Mouse (Mus musculus) neural tube, embryonic 14.5 days (tissue): ENCODE measurements around the gene Map3k14. TPM values are rescaled to one million over a fixed set of nuclear protein-coding genes. Genes with fewer than 3 reads are reported as not detected.

Experiments
- ATAC-seq: fragments of 200-750 bp; cut with Nextera tagmentation; 2 replicates; pipeline ENCODE4 v1.8.0; 2017; ENCODE audit warnings: low read depth, mild to moderate bottlenecking, moderate TSS enrichment, moderate library complexity
- H3K27ac ChIP-seq: fragments of 300-500 bp; sonication (generic); 2 replicates; pipeline ENCODE4 v1.5.1; 2014; ENCODE audit warnings: low read depth, mild to moderate bottlenecking, control low read depth, low read length, moderate library complexity, mixed read lengths
- H3K27me3 ChIP-seq: fragments of 300-500 bp; sonication (generic); 2 replicates; pipeline ENCODE4 v1.6.1; 2014; ENCODE audit warnings: low read length; ENCODE audit not compliant: control insufficient read depth, insufficient read depth
- H3K36me3 ChIP-seq: fragments of 300-500 bp; sonication (generic); 2 replicates; pipeline ENCODE4 v1.6.1; 2014; ENCODE audit warnings: low read length, mixed read lengths; ENCODE audit not compliant: control insufficient read depth, insufficient read depth
- H3K4me1 ChIP-seq: fragments of 300-500 bp; sonication (generic); 2 replicates; pipeline ENCODE4 v1.6.1; 2014; ENCODE audit warnings: low read length; ENCODE audit not compliant: control insufficient read depth, insufficient read depth
- H3K4me2 ChIP-seq: fragments of 300-500 bp; sonication (generic); 2 replicates; pipeline ENCODE4 v1.6.1; 2014; ENCODE audit warnings: mild to moderate bottlenecking, low read depth, low read length, control low read depth
- H3K4me3 ChIP-seq: fragments of 300-500 bp; sonication (generic); 2 replicates; pipeline ENCODE4 v1.5.1; 2014; ENCODE audit warnings: low read depth, low read length, control low read depth, mixed read lengths
- H3K9ac ChIP-seq: fragments of 300-500 bp; sonication (generic); replicated peaks from 2 replicates; pipeline ENCODE4 v1.6.1; 2014; ENCODE audit warnings: low read depth, mild to moderate bottlenecking, control low read depth, low read length, mixed read lengths
- H3K9me3 ChIP-seq: fragments of 300-500 bp; sonication (generic); 2 replicates; pipeline ENCODE4 v1.6.1; 2016; ENCODE audit warnings: low read length; ENCODE audit not compliant: control insufficient read depth
- WGBS: fragments of 180-500 bp; shearing (Covaris S2); extraction: QIAGEN DNeasy Blood & Tissue Kit; methylation state at CpG from one replicate; pipeline ENCODE4 v1.1.7; 2014; 5-methylcytosine and 5-hydroxymethylcytosine counted together
- polyA plus RNA-seq: library from polyadenylated mRNA; unstranded; fragments of >200 nt; fragmentation: Nextera tagmentation; extraction: Ambion mirVana; gene quantifications from 2 replicates; pipeline ENCODE4 v1.2.1, GENCODE M21; 2014

Gene Map3k14
- polyA plus RNA-seq, 1 experiment from 2014 or later: 3.0 TPM

GRCm38 (mm10) chr11:103257938-103258481 is 9.3 kb downstream of the Map3k14 start:
- H3K4me2 ChIP-seq: no peak overlapping the region
- no peak overlapping the region for H3K4me3 ChIP-seq
- no peaks in the 10 kb centered on the region for H3K27me3 ChIP-seq
- H3K36me3 ChIP-seq: no peaks in the 10 kb centered on the region
- H3K27ac ChIP-seq: no peak overlapping the region
- H3K9ac ChIP-seq: no peak overlapping the region
- 90% methylated on average over 4 of the region's 4 CpGs for WGBS
- ATAC-seq: no peak
- no peaks in the 10 kb centered on the region for H3K9me3 ChIP-seq
- peaks cover 6% of the 10 kb centered on the region for H3K4me1 ChIP-seq

- no peak overlapping the region for H3K4me2 ChIP-seq
- WGBS: 77% methylated on average over 5 of the region's 5 CpGs
- H3K36me3 ChIP-seq: no peaks in the 10 kb centered on the region
- H3K9me3 ChIP-seq: no peaks in the 10 kb centered on the region
- no peak for ATAC-seq
- H3K9ac ChIP-seq: no peak overlapping the region
- H3K27me3 ChIP-seq: no peaks in the 10 kb centered on the region
- no peaks in the 10 kb centered on the region for H3K4me1 ChIP-seq
- H3K4me3 ChIP-seq: no peak overlapping the region
- H3K27ac ChIP-seq: no peak overlapping the region
Observed at GRCm38 (mm10) chr11:103253605-103254004, 13.7 kb downstream of the Map3k14 start.

- Histone ChIP-seq H3K27ac (no peak overlapping the region), H3K27me3 (no peaks in the 10 kb centered on the region), H3K4me1 (no peaks in the 10 kb centered on the region), H3K4me2 (no peak overlapping the region), H3K9me3 (no peaks in the 10 kb centered on the region), H3K36me3 (no peaks in the 10 kb centered on the region), H3K9ac (no peak overlapping the region), H3K4me3 (no peak overlapping the region)
- 94% methylated on average over 5 of the region's 5 CpGs for WGBS
- ATAC-seq: no peak
Observed at GRCm38 (mm10) chr11:103252380-103252779, 14.9 kb downstream of the Map3k14 start.

- WGBS: 96% methylated on average over 3 of the region's 3 CpGs
- no peak overlapping the region for H3K4me3 ChIP-seq
- H3K27me3 ChIP-seq: no peaks in the 10 kb centered on the region
- no peak for ATAC-seq
- peaks cover 6% of the 10 kb centered on the region; the same call in 1 of the 2 replicates for H3K4me1 ChIP-seq
- no peak overlapping the region for H3K9ac ChIP-seq
- H3K27ac ChIP-seq: no peak overlapping the region
- no peaks in the 10 kb centered on the region for H3K36me3 ChIP-seq
- H3K4me2 ChIP-seq: no peak overlapping the region
- H3K9me3 ChIP-seq: no peaks in the 10 kb centered on the region
Observed at GRCm38 (mm10) chr11:103250324-103250723, 16.9 kb downstream of the Map3k14 start.

GRCm38 (mm10) chr11:103249509-103249908 is 17.8 kb downstream of the Map3k14 start:
- H3K4me2 ChIP-seq: no peak overlapping the region
- WGBS: 80% methylated on average over 6 of the region's 6 CpGs
- H3K27me3 ChIP-seq: no peaks in the 10 kb centered on the region
- H3K9ac ChIP-seq: no peak overlapping the region
- H3K36me3 ChIP-seq: no peaks in the 10 kb centered on the region
- no peak for ATAC-seq
- H3K4me3 ChIP-seq: no peak overlapping the region
- no peak overlapping the region for H3K27ac ChIP-seq
- H3K4me1 ChIP-seq: peaks cover 6% of the 10 kb centered on the region; the same call in 1 of the 2 replicates
- no peaks in the 10 kb centered on the region for H3K9me3 ChIP-seq

GRCm38 (mm10) chr11:103248837-103249236 is 18.4 kb downstream of the Map3k14 start:
- no peak for ATAC-seq
- H3K4me3 ChIP-seq: no peak overlapping the region
- H3K27ac ChIP-seq: no peak overlapping the region
- no peak overlapping the region for H3K9ac ChIP-seq
- no peaks in the 10 kb centered on the region for H3K9me3 ChIP-seq
- WGBS: 86% methylated on average over 5 of the region's 5 CpGs
- no peaks in the 10 kb centered on the region for H3K36me3 ChIP-seq
- H3K4me2 ChIP-seq: no peak overlapping the region
- peaks cover 6% of the 10 kb centered on the region; the same call in 1 of the 2 replicates for H3K4me1 ChIP-seq
- H3K27me3 ChIP-seq: no peaks in the 10 kb centered on the region

GRCm38 (mm10) chr11:103247504-103248177 is 19.6 kb downstream of the Map3k14 start:
- Histone ChIP-seq H3K27ac (peak overlapping the region; percentile 52; the same call in 1 of the 2 replicates), H3K4me2 (no peak overlapping the region), H3K4me1 (peaks cover 6% of the 10 kb centered on the region; the same call in 1 of the 2 replicates), H3K9ac (no peak overlapping the region), H3K27me3 (no peaks in the 10 kb centered on the region), H3K36me3 (no peaks in the 10 kb centered on the region), H3K9me3 (no peaks in the 10 kb centered on the region), H3K4me3 (no peak overlapping the region)
- 62% methylated on average over 11 of the region's 11 CpGs for WGBS
- ATAC-seq: no peak

GRCm38 (mm10) chr11:103246731-103247290 is 20.5 kb downstream of the Map3k14 start:
- no peak for ATAC-seq
- 77% methylated on average over 4 of the region's 4 CpGs for whole genome bisulfite sequencing
- H3K4me3 ChIP-seq: no peak overlapping the region
- no peaks in the 10 kb centered on the region for H3K27me3 ChIP-seq
- peaks cover 6% of the 10 kb centered on the region; the same call in 1 of the 2 replicates for H3K4me1 ChIP-seq
- no peaks in the 10 kb centered on the region for H3K36me3 ChIP-seq
- H3K4me2 ChIP-seq: no peak overlapping the region
- no peak overlapping the region for H3K27ac ChIP-seq
- no peaks in the 10 kb centered on the region for H3K9me3 ChIP-seq
- H3K9ac ChIP-seq: no peak overlapping the region

GRCm38 (mm10) chr11:103246081-103246730 is 21.1 kb downstream of the Map3k14 start:
- H3K4me3 ChIP-seq: no peak overlapping the region
- H3K36me3 ChIP-seq: no peaks in the 10 kb centered on the region
- no peak overlapping the region for H3K9ac ChIP-seq
- H3K4me1 ChIP-seq: peaks cover 6% of the 10 kb centered on the region; the same call in 1 of the 2 replicates
- H3K4me2 ChIP-seq: no peak overlapping the region
- WGBS: 76% methylated on average over 10 of the region's 10 CpGs
- no peaks in the 10 kb centered on the region for H3K9me3 ChIP-seq
- H3K27me3 ChIP-seq: no peaks in the 10 kb centered on the region
- no peak for ATAC-seq
- H3K27ac ChIP-seq: no peak overlapping the region
